Mouse (Mus musculus): ENCODE data around the gene Sptssa. TPM values are rescaled to one million over a fixed set of nuclear protein-coding genes. Genes with fewer than 3 reads are reported as not detected.

The Sptssa gene
- polyA plus RNA-seq, 1 experiment from 2014 or later = 234 TPM

- H3K36me3 ChIP-seq (ENCODE audit: control insufficient read depth, insufficient read depth, low read length) = no peaks in the 10 kb centered on the region
- no peak overlapping the region for H3K27ac ChIP-seq (ENCODE audit: low read length)
- H3K4me1 ChIP-seq (ENCODE audit: control insufficient read depth, insufficient read depth, low read length) = peaks cover 31% of the 10 kb centered on the region
- H3K9ac ChIP-seq (ENCODE audit: low read depth, low read length) = peak overlapping the region; percentile 90; the same call in 1 of the 2 replicates
- H3K4me2 ChIP-seq (ENCODE audit: low read depth, low read length) = peak overlapping the region; percentile 90
- ATAC-seq = no peak
- H3K27me3 ChIP-seq (replicated peaks; ENCODE audit: control insufficient read depth, insufficient read depth, low read length) = no peaks in the 10 kb centered on the region
- H3K4me3 ChIP-seq (ENCODE audit: low read length) = peak overlapping the region; percentile 73; the same call in 1 of the 2 replicates
- 58% methylated on average over 2 of the region's 2 CpGs for WGBS
- no peaks in the 10 kb centered on the region for H3K9me3 ChIP-seq (ENCODE audit: control insufficient read depth, low read length)
Measured at GRCm38 (mm10) chr12:54657226-54657625, 853 bp upstream of the Sptssa start.

GRCm38 (mm10) chr12:54656039-54656395 lies 356 bp downstream of the Sptssa start:
- Histone ChIP-seq H3K4me2 (ENCODE audit: low read depth, low read length) (peak overlapping the region; percentile 90), H3K36me3 (ENCODE audit: control insufficient read depth, insufficient read depth, low read length) (no peaks in the 10 kb centered on the region), H3K4me3 (ENCODE audit: low read length) (peak overlapping the region; percentile 73), H3K27me3 (replicated peaks; ENCODE audit: control insufficient read depth, insufficient read depth, low read length) (no peaks in the 10 kb centered on the region), H3K4me1 (ENCODE audit: control insufficient read depth, insufficient read depth, low read length) (peaks cover 39% of the 10 kb centered on the region), H3K27ac (ENCODE audit: low read length) (peak overlapping the region; percentile 82), H3K9ac (ENCODE audit: low read depth, low read length) (peak overlapping the region; percentile 90), H3K9me3 (ENCODE audit: control insufficient read depth, low read length) (no peaks in the 10 kb centered on the region)
- WGBS = under 1% methylated on average over 22 of the region's 22 CpGs
- peak; percentile 39 for ATAC-seq

GRCm38 (mm10) chr12:54655292-54656038 lies 908 bp downstream of the Sptssa start:
- WGBS = 16% methylated on average over 16 of the region's 16 CpGs
- Histone ChIP-seq H3K36me3 (ENCODE audit: control insufficient read depth, insufficient read depth, low read length) (no peaks in the 10 kb centered on the region), H3K4me2 (ENCODE audit: low read depth, low read length) (peak overlapping the region; percentile 90), H3K9me3 (ENCODE audit: control insufficient read depth, low read length) (no peaks in the 10 kb centered on the region), H3K4me3 (ENCODE audit: low read length) (peak overlapping the region; percentile 73), H3K27me3 (replicated peaks; ENCODE audit: control insufficient read depth, insufficient read depth, low read length) (no peaks in the 10 kb centered on the region), H3K4me1 (ENCODE audit: control insufficient read depth, insufficient read depth, low read length) (peaks cover 39% of the 10 kb centered on the region), H3K27ac (ENCODE audit: low read length) (peak overlapping the region; percentile 82), H3K9ac (ENCODE audit: low read depth, low read length) (peak overlapping the region; percentile 90)
- no peak for ATAC-seq

- ATAC-seq = no peak
- H3K4me2 ChIP-seq (ENCODE audit: low read depth, low read length) = peak overlapping the region; percentile 90
- H3K4me3 ChIP-seq (ENCODE audit: low read length) = peak overlapping the region; percentile 26; the same call in 1 of the 2 replicates
- H3K27me3 ChIP-seq (replicated peaks; ENCODE audit: control insufficient read depth, insufficient read depth, low read length) = no peaks in the 10 kb centered on the region
- H3K4me1 ChIP-seq (ENCODE audit: control insufficient read depth, insufficient read depth, low read length) = peaks cover 36% of the 10 kb centered on the region
- H3K9ac ChIP-seq (ENCODE audit: low read depth, low read length) = peak overlapping the region; percentile 39; the same call in 1 of the 2 replicates
- WGBS = 79% methylated on average over 1 of the region's 1 CpGs
- peak overlapping the region; percentile 61; the same call in 1 of the 2 replicates for H3K27ac ChIP-seq (ENCODE audit: low read length)
- H3K36me3 ChIP-seq (ENCODE audit: control insufficient read depth, insufficient read depth, low read length) = no peaks in the 10 kb centered on the region
- H3K9me3 ChIP-seq (ENCODE audit: control insufficient read depth, low read length) = no peaks in the 10 kb centered on the region
Measured at GRCm38 (mm10) chr12:54654741-54655140, 1.6 kb downstream of the Sptssa start.

- Histone ChIP-seq H3K4me2 (ENCODE audit: low read depth, low read length) (peak overlapping the region; percentile 90), H3K27ac (ENCODE audit: low read length) (peak overlapping the region; percentile 61; the same call in 1 of the 2 replicates), H3K36me3 (ENCODE audit: control insufficient read depth, insufficient read depth, low read length) (no peaks in the 10 kb centered on the region), H3K27me3 (replicated peaks; ENCODE audit: control insufficient read depth, insufficient read depth, low read length) (no peaks in the 10 kb centered on the region), H3K9ac (ENCODE audit: low read depth, low read length) (peak overlapping the region; percentile 39; the same call in 1 of the 2 replicates), H3K4me1 (ENCODE audit: control insufficient read depth, insufficient read depth, low read length) (peaks cover 36% of the 10 kb centered on the region), H3K9me3 (ENCODE audit: control insufficient read depth, low read length) (no peaks in the 10 kb centered on the region), H3K4me3 (ENCODE audit: low read length) (0 out of 2 replicates have a peak overlapping the region, but pooled peaks have one; percentile 7)
- 48% methylated on average over 4 of the region's 4 CpGs for WGBS
- no peak for ATAC-seq
Measured at GRCm38 (mm10) chr12:54654141-54654540, 2.2 kb downstream of the Sptssa start.

GRCm38 (mm10) chr12:54652346-54652745 lies 4.0 kb downstream of the Sptssa start:
- no peaks in the 10 kb centered on the region for H3K9me3 ChIP-seq (ENCODE audit: control insufficient read depth, low read length)
- peak overlapping the region; percentile 78 for H3K27ac ChIP-seq (ENCODE audit: low read length)
- H3K4me3 ChIP-seq (ENCODE audit: low read length) = no peak overlapping the region
- 68% methylated on average over 12 of the region's 12 CpGs for WGBS
- peak overlapping the region; percentile 26 for H3K4me2 ChIP-seq (ENCODE audit: low read depth, low read length)
- H3K36me3 ChIP-seq (ENCODE audit: control insufficient read depth, insufficient read depth, low read length) = peaks cover 3% of the 10 kb centered on the region; the same call in 1 of the 2 replicates
- peaks cover 36% of the 10 kb centered on the region for H3K4me1 ChIP-seq (ENCODE audit: control insufficient read depth, insufficient read depth, low read length)
- no peaks in the 10 kb centered on the region for H3K27me3 ChIP-seq (replicated peaks; ENCODE audit: control insufficient read depth, insufficient read depth, low read length)
- peak; percentile 39 for ATAC-seq
- H3K9ac ChIP-seq (ENCODE audit: low read depth, low read length) = no peak overlapping the region

GRCm38 (mm10) chr12:54651820-54652219 lies 4.6 kb downstream of the Sptssa start:
- Histone ChIP-seq H3K36me3 (ENCODE audit: control insufficient read depth, insufficient read depth, low read length) (peaks cover 3% of the 10 kb centered on the region; the same call in 1 of the 2 replicates), H3K9me3 (ENCODE audit: control insufficient read depth, low read length) (no peaks in the 10 kb centered on the region), H3K27me3 (replicated peaks; ENCODE audit: control insufficient read depth, insufficient read depth, low read length) (no peaks in the 10 kb centered on the region), H3K9ac (ENCODE audit: low read depth, low read length) (0 out of 2 replicates have a peak overlapping the region, but pooled peaks have one; percentile 3), H3K4me2 (ENCODE audit: low read depth, low read length) (peak overlapping the region; percentile 26; the same call in 1 of the 2 replicates), H3K4me1 (ENCODE audit: control insufficient read depth, insufficient read depth, low read length) (peaks cover 35% of the 10 kb centered on the region), H3K4me3 (ENCODE audit: low read length) (no peak overlapping the region), H3K27ac (ENCODE audit: low read length) (peak overlapping the region; percentile 72)
- no peak for ATAC-seq
- 51% methylated on average over 8 of the region's 8 CpGs for WGBS

GRCm38 (mm10) chr12:54651158-54651557 lies 5.2 kb downstream of the Sptssa start:
- H3K36me3 ChIP-seq (ENCODE audit: control insufficient read depth, insufficient read depth, low read length) = peaks cover 8% of the 10 kb centered on the region
- H3K4me2 ChIP-seq (ENCODE audit: low read depth, low read length) = no peak overlapping the region
- H3K9me3 ChIP-seq (ENCODE audit: control insufficient read depth, low read length) = no peaks in the 10 kb centered on the region
- ATAC-seq = no peak
- no peak overlapping the region for H3K9ac ChIP-seq (ENCODE audit: low read depth, low read length)
- 29% methylated on average over 1 of the region's 1 CpGs for WGBS
- no peak overlapping the region for H3K4me3 ChIP-seq (ENCODE audit: low read length)
- peaks cover 33% of the 10 kb centered on the region for H3K4me1 ChIP-seq (ENCODE audit: control insufficient read depth, insufficient read depth, low read length)
- no peaks in the 10 kb centered on the region for H3K27me3 ChIP-seq (replicated peaks; ENCODE audit: control insufficient read depth, insufficient read depth, low read length)
- H3K27ac ChIP-seq (ENCODE audit: low read length) = no peak overlapping the region

- Histone ChIP-seq H3K27ac (ENCODE audit: low read length) (no peak overlapping the region), H3K27me3 (replicated peaks; ENCODE audit: control insufficient read depth, insufficient read depth, low read length) (no peaks in the 10 kb centered on the region), H3K4me3 (ENCODE audit: low read length) (no peak overlapping the region), H3K36me3 (ENCODE audit: control insufficient read depth, insufficient read depth, low read length) (peaks cover 8% of the 10 kb centered on the region), H3K4me2 (ENCODE audit: low read depth, low read length) (no peak overlapping the region), H3K4me1 (ENCODE audit: control insufficient read depth, insufficient read depth, low read length) (no peaks in the 10 kb centered on the region), H3K9ac (ENCODE audit: low read depth, low read length) (no peak overlapping the region), H3K9me3 (ENCODE audit: control insufficient read depth, low read length) (no peaks in the 10 kb centered on the region)
- no peak for ATAC-seq
- WGBS = 80% methylated on average over 2 of the region's 2 CpGs
Measured at GRCm38 (mm10) chr12:54644947-54645346, 11.4 kb downstream of the Sptssa start.
